Mouse (Mus musculus) hindbrain, embryonic 11.5 days (tissue): ENCODE data around the gene Tgm2. TPM values are rescaled to one million over a fixed set of nuclear protein-coding genes. Genes with fewer than 3 reads are reported as not detected.

ENCODE experiments used
- ATAC-seq: fragments of 200-750 bp; cut with Nextera tagmentation; 2 replicates; pipeline ENCODE4 v1.8.0; 2017; ENCODE audit warnings: mild to moderate bottlenecking, moderate TSS enrichment, moderate library complexity; ENCODE audit not compliant: low FRiP score
- DNase-seq: peaks from one replicate; pipeline ENCODE4 v3.0.0-alpha.2; 2015; ENCODE audit warnings: low spot score
- H3K27ac ChIP-seq: fragments of 300-500 bp; sonication (generic); 2 replicates; pipeline ENCODE4 v1.5.1; 2014; ENCODE audit warnings: mild to moderate bottlenecking, low read depth, low read length
- H3K27me3 ChIP-seq: fragments of 300-500 bp; sonication (generic); 2 replicates; pipeline ENCODE4 v1.6.1; 2014; ENCODE audit warnings: mild to moderate bottlenecking, low read length, moderate library complexity, mixed read lengths; ENCODE audit not compliant: control insufficient read depth, insufficient read depth
- H3K36me3 ChIP-seq: fragments of 300-500 bp; sonication (generic); 2 replicates; pipeline ENCODE4 v1.6.1; 2014; ENCODE audit warnings: mild to moderate bottlenecking, low read length, moderate library complexity, mixed read lengths; ENCODE audit not compliant: control insufficient read depth, insufficient read depth
- H3K4me1 ChIP-seq: fragments of 300-500 bp; sonication (generic); replicated peaks from 2 replicates; pipeline ENCODE4 v1.6.1; 2014; ENCODE audit warnings: low read length, mixed read lengths; ENCODE audit not compliant: control insufficient read depth, insufficient read depth
- H3K4me2 ChIP-seq: fragments of 300-500 bp; sonication (generic); replicated peaks from 2 replicates; pipeline ENCODE4 v1.6.1; 2014; ENCODE audit warnings: mild to moderate bottlenecking, low read depth, low read length
- H3K4me3 ChIP-seq: fragments of 300-500 bp; sonication (generic); 2 replicates; pipeline ENCODE4 v1.5.1; 2014; ENCODE audit warnings: low read depth, low read length
- H3K9ac ChIP-seq: fragments of 300-500 bp; sonication (generic); 2 replicates; pipeline ENCODE4 v1.6.1; 2014; ENCODE audit warnings: low read depth, low read length
- H3K9me3 ChIP-seq: fragments of 300-500 bp; sonication (generic); 2 replicates; pipeline ENCODE4 v1.6.1; 2016; ENCODE audit warnings: low read length; ENCODE audit not compliant: control insufficient read depth
- WGBS: fragments of 180-500 bp; shearing (Covaris S2); extraction: QIAGEN DNeasy Blood & Tissue Kit; methylation state at CpG from one replicate; pipeline ENCODE4 v1.1.7; 2014; 5-methylcytosine and 5-hydroxymethylcytosine counted together
- polyA plus RNA-seq: library from polyadenylated mRNA; unstranded; fragments of >200 nt; fragmentation: Nextera tagmentation; extraction: Ambion mirVana; gene quantifications from 2 replicates; pipeline ENCODE4 v1.2.1, GENCODE M21; 2014

Tgm2 gene
- polyA plus RNA-seq, 1 experiment from 2014 or later = 4.2 TPM

GRCm38 (mm10) chr2:158141690-158142440 lies 4.4 kb downstream of the Tgm2 start:
- Histone ChIP-seq H3K4me1 (no peaks in the 10 kb centered on the region), H3K27me3 (peaks cover 9% of the 10 kb centered on the region; the same call in 1 of the 2 replicates), H3K4me2 (no peak overlapping the region), H3K4me3 (no peak overlapping the region), H3K9me3 (no peaks in the 10 kb centered on the region), H3K27ac (no peak overlapping the region), H3K36me3 (no peaks in the 10 kb centered on the region), H3K9ac (no peak overlapping the region)
- ATAC-seq = no peak
- 85% methylated on average over 7 of the region's 7 CpGs for WGBS
- DNase-seq = no peak

GRCm38 (mm10) chr2:158141271-158141670 lies 5.0 kb downstream of the Tgm2 start:
- Histone ChIP-seq H3K27ac (no peak overlapping the region; the same call in 1 of the 2 replicates), H3K4me3 (no peak overlapping the region), H3K27me3 (peaks cover 9% of the 10 kb centered on the region; the same call in 1 of the 2 replicates), H3K9me3 (no peaks in the 10 kb centered on the region), H3K4me2 (no peak overlapping the region), H3K36me3 (no peaks in the 10 kb centered on the region), H3K4me1 (no peaks in the 10 kb centered on the region), H3K9ac (no peak overlapping the region)
- no peak for DNase-seq
- ATAC-seq = no peak
- 77% methylated on average over 7 of the region's 7 CpGs for WGBS

- Histone ChIP-seq H3K27ac (no peak overlapping the region; the same call in 1 of the 2 replicates), H3K27me3 (peaks cover 4% of the 10 kb centered on the region; the same call in 1 of the 2 replicates), H3K4me2 (no peak overlapping the region), H3K4me3 (no peak overlapping the region), H3K36me3 (no peaks in the 10 kb centered on the region), H3K9ac (no peak overlapping the region), H3K4me1 (no peaks in the 10 kb centered on the region), H3K9me3 (no peaks in the 10 kb centered on the region)
- ATAC-seq = no peak
- 86% methylated on average over 5 of the region's 5 CpGs for WGBS
- DNase-seq = no peak
Measured at GRCm38 (mm10) chr2:158140664-158141063, 5.6 kb downstream of the Tgm2 start.

GRCm38 (mm10) chr2:158139628-158140027 lies 6.6 kb downstream of the Tgm2 start:
- no peaks in the 10 kb centered on the region for H3K27me3 ChIP-seq
- H3K9me3 ChIP-seq = no peaks in the 10 kb centered on the region
- no peaks in the 10 kb centered on the region for H3K4me1 ChIP-seq
- DNase-seq (no peak), ATAC-seq (no peak)
- H3K27ac ChIP-seq = no peak overlapping the region
- WGBS = 47% methylated on average over 7 of the region's 7 CpGs
- H3K4me2 ChIP-seq = no peak overlapping the region
- no peak overlapping the region for H3K9ac ChIP-seq
- H3K36me3 ChIP-seq = no peaks in the 10 kb centered on the region
- H3K4me3 ChIP-seq = no peak overlapping the region

GRCm38 (mm10) chr2:158138778-158139177 lies 7.5 kb downstream of the Tgm2 start:
- H3K4me3 ChIP-seq = no peak overlapping the region
- no peak overlapping the region for H3K4me2 ChIP-seq
- H3K9me3 ChIP-seq = no peaks in the 10 kb centered on the region
- H3K9ac ChIP-seq = no peak overlapping the region
- H3K27ac ChIP-seq = no peak overlapping the region
- no peaks in the 10 kb centered on the region for H3K36me3 ChIP-seq
- DNase-seq = no peak
- no peak for ATAC-seq
- no peaks in the 10 kb centered on the region for H3K4me1 ChIP-seq
- no peaks in the 10 kb centered on the region for H3K27me3 ChIP-seq
- WGBS = 91% methylated on average over 9 of the region's 9 CpGs

- 85% methylated on average over 12 of the region's 12 CpGs for WGBS
- no peak for DNase-seq
- H3K9ac ChIP-seq = no peak overlapping the region
- no peak overlapping the region for H3K4me3 ChIP-seq
- no peak overlapping the region for H3K27ac ChIP-seq
- no peaks in the 10 kb centered on the region for H3K4me1 ChIP-seq
- ATAC-seq = no peak
- no peaks in the 10 kb centered on the region for H3K9me3 ChIP-seq
- H3K27me3 ChIP-seq = 0 out of 2 replicates have a peak, but pooled peaks cover 2% of the 10 kb centered on the region
- H3K36me3 ChIP-seq = no peaks in the 10 kb centered on the region
- no peak overlapping the region for H3K4me2 ChIP-seq
Measured at GRCm38 (mm10) chr2:158137771-158138170, 8.5 kb downstream of the Tgm2 start.

GRCm38 (mm10) chr2:158136205-158136604 lies 10.0 kb downstream of the Tgm2 start:
- Histone ChIP-seq H3K4me1 (no peaks in the 10 kb centered on the region), H3K27me3 (0 out of 2 replicates have a peak, but pooled peaks cover 2% of the 10 kb centered on the region), H3K36me3 (no peaks in the 10 kb centered on the region), H3K4me2 (no peak overlapping the region), H3K9ac (no peak overlapping the region), H3K9me3 (no peaks in the 10 kb centered on the region), H3K4me3 (no peak overlapping the region), H3K27ac (no peak overlapping the region)
- DNase-seq (no peak), ATAC-seq (no peak)
- WGBS = 47% methylated on average over 7 of the region's 7 CpGs

GRCm38 (mm10) chr2:158133050-158133449 lies 13.2 kb downstream of the Tgm2 start:
- Histone ChIP-seq H3K4me2 (no peak overlapping the region), H3K9me3 (no peaks in the 10 kb centered on the region), H3K4me1 (0 out of 2 replicates have a peak, but pooled peaks cover 2% of the 10 kb centered on the region), H3K4me3 (no peak overlapping the region), H3K9ac (no peak overlapping the region), H3K27me3 (0 out of 2 replicates have a peak, but pooled peaks cover 2% of the 10 kb centered on the region), H3K27ac (no peak overlapping the region), H3K36me3 (no peaks in the 10 kb centered on the region)
- DNase-seq = no peak
- ATAC-seq = no peak
- 79% methylated on average over 6 of the region's 6 CpGs for WGBS

GRCm38 (mm10) chr2:158132320-158132719 lies 13.9 kb downstream of the Tgm2 start:
- 84% methylated on average over 10 of the region's 10 CpGs for WGBS
- H3K27ac ChIP-seq = no peak overlapping the region

More at GRCm38 (mm10) chr2:158132320-158132719, 13.9 kb downstream of the Tgm2 start:
- 0 out of 2 replicates have a peak, but pooled peaks cover 2% of the 10 kb centered on the region for H3K27me3 ChIP-seq
- H3K9me3 ChIP-seq = no peaks in the 10 kb centered on the region
- no peak overlapping the region for H3K9ac ChIP-seq
- ATAC-seq = no peak
- no peak for DNase-seq
- 0 out of 2 replicates have a peak, but pooled peaks cover 2% of the 10 kb centered on the region for H3K4me1 ChIP-seq
- no peaks in the 10 kb centered on the region for H3K36me3 ChIP-seq
- H3K4me2 ChIP-seq = no peak overlapping the region
- no peak overlapping the region for H3K4me3 ChIP-seq
